In genomic region chr6:90920510-90921220, GRCm38 (mm10) we compare ENCODE assay signal across 13 mouse cellular contexts.
A peak's percentile ranks its signal among the peaks of the same experiment; 100 is the strongest.
DNase-seq lines count a peak whose midpoint lies in the region; ATAC-seq and TF ChIP-seq lines count a peak whose summit lies in the region.
"Had no signal": no experiment of that assay in that cellular context is flagged by ENCODE, and none has a peak within 500 bp of the region (broad histone marks: within the 10 kb centered on the region; RNA-seq: fewer than 3 reads in every experiment).

No protein-coding gene starts in this region.

- H3K27ac ChIP-seq in intestine, embryonic 16.5 days (ENCODE audit: low read length), result no peak overlapping the region
- H3K27ac ChIP-seq in intestine, postnatal 0 days (ENCODE audit: low read depth, low read length), result no peak overlapping the region; the same call in 1 of the 2 replicates
- H3K27ac ChIP-seq in kidney, embryonic 15.5 days, result no peak overlapping the region
- H3K27ac ChIP-seq: liver, embryonic 15.5 days had no signal

- no peaks in the 10 kb centered on the region; the same call in 1 of the 2 replicates for H3K27me3 ChIP-seq in intestine, embryonic 16.5 days (replicated peaks; ENCODE audit: control insufficient read depth, insufficient read depth, low read length)
- H3K27me3 ChIP-seq in intestine, postnatal 0 days (replicated peaks; ENCODE audit: control insufficient read depth, insufficient read depth, low read length), result no peaks in the 10 kb centered on the region
- no peaks in the 10 kb centered on the region for H3K27me3 ChIP-seq in kidney, embryonic 15.5 days
- H3K27me3 ChIP-seq: liver, embryonic 15.5 days had no signal

- peak; percentile 2; the same call in 1 of the 2 replicates for ATAC-seq in intestine, embryonic 16.5 days
- ATAC-seq in intestine, postnatal 0 days, result no peak
- no peak for ATAC-seq in kidney, embryonic 15.5 days (replicated peaks; ENCODE audit: low FRiP score)
- ATAC-seq: midbrain, embryonic 16.5 days had no signal

- WGBS in intestine, embryonic 16.5 days, result 36% methylated on average over 5 of the region's 5 CpGs
- WGBS in intestine, postnatal 0 days, result 40% methylated on average over 5 of the region's 5 CpGs
- WGBS in kidney, embryonic 15.5 days, result 38% methylated on average over 5 of the region's 5 CpGs

- H3K36me3 ChIP-seq in intestine, embryonic 16.5 days (ENCODE audit: control insufficient read depth, insufficient read depth, low read length), result no peaks in the 10 kb centered on the region
- no peaks in the 10 kb centered on the region for H3K36me3 ChIP-seq in intestine, postnatal 0 days (ENCODE audit: control insufficient read depth, insufficient read depth)
- H3K36me3 ChIP-seq in kidney, embryonic 15.5 days, result no peaks in the 10 kb centered on the region
- H3K36me3 ChIP-seq: liver, embryonic 15.5 days had no signal

- no peaks in the 10 kb centered on the region for H3K9me3 ChIP-seq in intestine, embryonic 16.5 days (ENCODE audit: control insufficient read depth, low read length)
- no peaks in the 10 kb centered on the region for H3K9me3 ChIP-seq in intestine, postnatal 0 days (ENCODE audit: control insufficient read depth)
- H3K9me3 ChIP-seq in kidney, embryonic 15.5 days (replicated peaks), result no peaks in the 10 kb centered on the region
- H3K9me3 ChIP-seq: liver, embryonic 15.5 days had no signal

- no peak for TF ChIP-seq CTCF in intestine, postnatal 0 days (IDR thresholded peaks at IDR 0.05; ENCODE audit: low read depth)

- no peak overlapping the region for H3K9ac ChIP-seq in intestine, embryonic 16.5 days (ENCODE audit: low read depth, low read length)
- no peak overlapping the region for H3K9ac ChIP-seq in intestine, postnatal 0 days (ENCODE audit: low read depth, low read length)
- H3K9ac ChIP-seq in kidney, embryonic 15.5 days, result no peak overlapping the region
- H3K9ac ChIP-seq: liver, embryonic 15.5 days had no signal

- H3K4me1 ChIP-seq in intestine, embryonic 16.5 days (ENCODE audit: control insufficient read depth, insufficient read depth, low read length), result peaks cover 24% of the 10 kb centered on the region
- 0 out of 2 replicates have a peak, but pooled peaks cover 3% of the 10 kb centered on the region for H3K4me1 ChIP-seq in intestine, postnatal 0 days (replicated peaks; ENCODE audit: control insufficient read depth, insufficient read depth, low read length)
- peaks cover 28% of the 10 kb centered on the region for H3K4me1 ChIP-seq in kidney, embryonic 15.5 days
- H3K4me1 ChIP-seq: liver, embryonic 15.5 days had no signal

- H3K4me2 ChIP-seq in intestine, embryonic 16.5 days (ENCODE audit: low read depth, low read length), result no peak overlapping the region
- H3K4me2 ChIP-seq in intestine, postnatal 0 days (replicated peaks; ENCODE audit: low read depth), result no peak overlapping the region
- H3K4me2 ChIP-seq in kidney, embryonic 15.5 days, result no peak overlapping the region
- H3K4me2 ChIP-seq: liver, embryonic 15.5 days had no signal

- no peak overlapping the region for H3K4me3 ChIP-seq in intestine, embryonic 16.5 days (ENCODE audit: low read length)
- H3K4me3 ChIP-seq in intestine, postnatal 0 days (ENCODE audit: low read depth, low read length), result no peak overlapping the region
- no peak overlapping the region for H3K4me3 ChIP-seq in kidney, embryonic 15.5 days (replicated peaks)
- H3K4me3 ChIP-seq: left cerebral cortex, adult 2 months; liver, embryonic 15.5 days had no signal

- DNase-seq in right cerebral cortex, postnatal 4 days, result peak; percentile 12
- DNase-seq in right cerebral cortex, adult 18-20 months, result no peak
- peak; percentile 16 for DNase-seq in layer of hippocampus, adult 9-10 months (ENCODE audit: low spot score)
- DNase-seq in thymus, postnatal 25 days, result peak; percentile 4
- DNase-seq in kidney, postnatal 10 days, result no peak
- DNase-seq: adrenal gland, postnatal 36 days; cerebellum, postnatal 36 days had no signal

Comparison
In these comparisons a context has a peak if more than half of its experiments do, and no peak if none do; other contexts are left out.
1. DNase-seq: peak in right cerebral cortex, postnatal 4 days (single experiment), layer of hippocampus, adult 9-10 months (single experiment) and thymus, postnatal 25 days (single experiment); none in right cerebral cortex, adult 18-20 months (single experiment) and kidney, postnatal 10 days (single experiment).